Mouse (Mus musculus) inflammation-experienced regulatory T-cells, adult 6 months (primary cell): ENCODE measurements around the gene Atp2a1. TPM values are rescaled to one million over a fixed set of nuclear protein-coding genes. Genes with fewer than 3 reads are reported as not detected.
"Not testable (repeated sequence)": the region's sequence is repeated elsewhere in the genome, so short reads cannot be mapped to it uniquely, and the experiment has no call there.

ENCODE experiments used
- ATAC-seq: one replicate; pipeline ENCODE4 v1.8.0; 2017
- polyA plus RNA-seq, 3 experiments: library from polyadenylated mRNA; unstranded; fragments of 100-300 nt; shearing (Covaris generic); gene quantifications; one replicate each; pipeline ENCODE4 v1.2.1; 2017

Atp2a1 gene
- polyA plus RNA-seq: under 1 TPM; 0.16 to 0.49 (median 0.29) TPM

GRCm38 (mm10) chr7:126463004-126463403 lies at the start of gene Atp2a1:
Gene Atp2a1 (minus strand): TSS chr7:126463108.
- ATAC-seq: no peak

- no peak for ATAC-seq
Observed at GRCm38 (mm10) chr7:126511287-126511686, 48.4 kb upstream of the Atp2a1 start.

- no peak for ATAC-seq
Observed at GRCm38 (mm10) chr7:126507126-126507778, 44.3 kb upstream of the Atp2a1 start.

GRCm38 (mm10) chr7:126504913-126505312 lies 42.0 kb upstream of the Atp2a1 start:
- ATAC-seq: no peak

- peak; percentile 89 for ATAC-seq
Observed at GRCm38 (mm10) chr7:126503273-126503878, 40.5 kb upstream of the Atp2a1 start, which contains the start of gene Atxn2l. Gene Atxn2l (minus strand): TSS chr7:126503437.

- ATAC-seq: no peak
Observed at GRCm38 (mm10) chr7:126502751-126503150, 39.8 kb upstream of the Atp2a1 start.

- ATAC-seq: peak; percentile 22
Observed at GRCm38 (mm10) chr7:126502023-126502741, 39.3 kb upstream of the Atp2a1 start.

GRCm38 (mm10) chr7:126501684-126502022 lies 38.7 kb upstream of the Atp2a1 start:
- ATAC-seq: no peak

- ATAC-seq: no peak
Observed at GRCm38 (mm10) chr7:126499416-126499815, 36.5 kb upstream of the Atp2a1 start.

GRCm38 (mm10) chr7:126497966-126498365 lies 35.1 kb upstream of the Atp2a1 start:
- ATAC-seq: no peak

- ATAC-seq: peak; percentile 89
Observed at GRCm38 (mm10) chr7:126496475-126496874, 33.6 kb upstream of the Atp2a1 start.

GRCm38 (mm10) chr7:126494120-126494519 lies 31.2 kb upstream of the Atp2a1 start:
- no peak for ATAC-seq

GRCm38 (mm10) chr7:126491973-126492372 lies 29.1 kb upstream of the Atp2a1 start:
- no peak for ATAC-seq

- ATAC-seq: no peak
Observed at GRCm38 (mm10) chr7:126491005-126491404, 28.1 kb upstream of the Atp2a1 start.

- not testable (repeated sequence) for ATAC-seq
Observed at GRCm38 (mm10) chr7:126487617-126488385, 24.9 kb upstream of the Atp2a1 start.

GRCm38 (mm10) chr7:126487052-126487483 lies 24.2 kb upstream of the Atp2a1 start, which contains the start of gene Tufm:
Gene Tufm (plus strand): TSS chr7:126487361.
- peak; percentile 90 for ATAC-seq

GRCm38 (mm10) chr7:126482392-126482871 lies 19.5 kb upstream of the Atp2a1 start:
- ATAC-seq: peak; percentile 7

- peak; percentile 43 for ATAC-seq
Observed at GRCm38 (mm10) chr7:126481699-126482098, 18.8 kb upstream of the Atp2a1 start.

GRCm38 (mm10) chr7:126474993-126475581 lies 12.2 kb upstream of the Atp2a1 start, which contains the start of gene Sh2b1:
Gene Sh2b1 (minus strand): TSS chr7:126475424.
- peak; percentile 65 for ATAC-seq

- no peak for ATAC-seq
Observed at GRCm38 (mm10) chr7:126474486-126474955, 11.6 kb upstream of the Atp2a1 start.

GRCm38 (mm10) chr7:126473470-126474086 lies 10.7 kb upstream of the Atp2a1 start:
- no peak for ATAC-seq
